Mouse (Mus musculus) kidney, adult 2 months (tissue): ENCODE measurements at regions not wholly inside any gene's neighbourhood (a gene's known extent, or its start where the extent isn't known, plus 50 kb on each side); places are given as distances from the start of the nearest gene placed in this dataset.
A peak's percentile ranks its signal among the peaks of the same experiment; 100 is the strongest.
"Not testable (repeated sequence)": the region's sequence is repeated elsewhere in the genome, so short reads cannot be mapped to it uniquely, and the experiment has no call there.

ENCODE experiments used
- DNase-seq: peaks from one replicate; pipeline ENCODE4 v3.0.0; 2021
- H3K27ac ChIP-seq: fragments of 200-500 bp; 2 replicates; pipeline ENCODE4 v1.5.1; 2012; ENCODE audit warnings: low read depth, low read length, control low read depth, inconsistent platforms; ENCODE audit not compliant: insufficient read depth
- H3K27me3 ChIP-seq: fragments of 200-500 bp; replicated peaks from 2 replicates; pipeline ENCODE4 v1.6.1; 2012; ENCODE audit warnings: mild to moderate bottlenecking, moderate library complexity, low read length, inconsistent platforms; ENCODE audit not compliant: control insufficient read depth, insufficient read depth
- H3K36me3 ChIP-seq: fragments of 200-500 bp; 2 replicates; pipeline ENCODE4 v1.6.1; 2012; ENCODE audit warnings: mild to moderate bottlenecking, moderate library complexity, low read length, inconsistent platforms; ENCODE audit not compliant: control insufficient read depth, insufficient read depth
- H3K4me1 ChIP-seq: fragments of 200-500 bp; 2 replicates; pipeline ENCODE4 v1.6.1; 2011; ENCODE audit warnings: low read length; ENCODE audit not compliant: control insufficient read depth, insufficient read depth
- H3K4me3 ChIP-seq: fragments of 200-500 bp; 2 replicates; pipeline ENCODE4 v1.5.1; 2011; ENCODE audit warnings: mild to moderate bottlenecking, low read depth, low read length, control low read depth; ENCODE audit not compliant: insufficient read depth
- CTCF ChIP-seq: fragments of 200-500 bp; conservative IDR thresholded peaks from 2 replicates; pipeline ENCODE4 v1.5.1; 2011; ENCODE audit warnings: low read depth, mild to moderate bottlenecking, control low read depth, low read length, moderate library complexity, mixed read lengths; ENCODE audit not compliant: insufficient read depth, insufficient read length
- POLR2A ChIP-seq: fragments of 200-500 bp; IDR thresholded peaks from one replicate; pipeline ENCODE4 v1.6.1; 2011; ENCODE audit warnings: low read depth, low read length, control low read depth
- WGBS: fragments of 180-500 bp; shearing (Covaris S2); methylation state at CpG from one replicate; pipeline ENCODE4 v1.1.7; 2018; 5-methylcytosine and 5-hydroxymethylcytosine counted together

DNA sequence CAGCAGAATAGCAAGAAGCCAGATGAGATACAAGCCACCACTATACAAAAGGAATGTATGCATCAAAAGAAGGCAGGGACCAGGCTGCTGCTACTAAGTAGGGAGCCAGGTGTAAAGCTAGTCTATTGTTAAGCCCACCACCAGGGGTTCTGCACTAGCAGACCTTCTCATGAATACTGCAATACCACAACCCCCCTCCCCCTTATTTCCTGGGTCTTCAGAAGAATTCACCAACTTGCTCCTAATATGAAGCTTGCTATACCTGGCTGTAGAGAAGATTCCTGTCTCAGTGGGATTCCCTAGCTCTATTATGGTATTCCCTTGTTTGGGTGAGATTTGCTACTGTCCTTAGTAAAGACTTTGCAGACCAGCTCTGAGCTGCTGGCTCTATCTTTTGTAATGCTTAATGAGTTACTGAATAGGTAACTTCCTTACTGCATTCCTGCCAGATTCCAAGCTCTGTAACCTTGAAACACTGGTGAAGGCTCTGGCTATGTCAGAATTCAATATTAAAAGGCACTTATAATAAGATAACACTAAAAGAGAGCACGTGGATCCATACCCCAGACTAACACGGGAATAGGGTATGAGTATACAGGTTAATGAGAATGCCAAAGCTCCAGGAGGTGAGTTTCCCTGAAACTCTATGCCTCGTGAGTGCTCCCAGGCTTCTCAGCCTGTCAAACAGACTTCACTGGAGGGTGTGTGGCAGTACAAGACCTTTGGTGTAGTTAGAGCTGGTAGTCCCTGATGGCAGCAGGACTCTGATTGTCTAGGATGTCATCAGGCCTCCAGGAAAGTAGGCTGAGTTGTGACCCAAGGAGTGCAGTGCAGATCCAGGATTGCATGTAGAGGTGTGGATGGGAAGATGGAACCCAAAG, 455.5 kb downstream of the Plxdc2 start:
- H3K36me3 ChIP-seq, H3K4me1 ChIP-seq, H3K4me3 ChIP-seq, H3K27ac ChIP-seq, H3K27me3 ChIP-seq: not testable (repeated sequence)
- DNase-seq = peak; percentile 27
- WGBS = 31% methylated on average over 3 of the region's 3 CpGs

DNA sequence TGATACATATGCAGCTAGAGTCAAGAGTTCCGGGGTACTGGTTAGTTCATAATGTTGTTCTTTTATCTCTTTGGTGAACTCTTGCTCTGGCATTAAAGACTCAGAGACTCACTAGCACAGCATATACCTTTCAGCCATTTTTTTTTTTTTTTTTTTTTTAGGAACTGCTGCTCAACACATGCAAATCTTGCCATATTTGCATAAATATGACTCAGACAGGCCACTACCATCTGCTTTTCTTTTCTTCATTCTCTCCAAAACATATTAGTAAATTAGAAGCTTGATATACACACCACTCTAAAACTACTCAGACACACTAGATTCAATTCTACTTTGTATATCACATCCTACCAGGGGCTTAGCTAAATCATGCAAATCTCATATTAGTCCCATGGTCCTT, 464.3 kb downstream of the Plxdc2 start:
- no peak for DNase-seq
- no peaks in the 10 kb centered on the region for H3K4me1 ChIP-seq
- 95% methylated on average over 1 of the region's 1 CpGs for WGBS
- H3K36me3 ChIP-seq = no peaks in the 10 kb centered on the region
- TF ChIP-seq CTCF (no peak), POLR2A (no peak)
- no peak overlapping the region for H3K27ac ChIP-seq
- no peak overlapping the region for H3K4me3 ChIP-seq
- no peaks in the 10 kb centered on the region for H3K27me3 ChIP-seq

DNA sequence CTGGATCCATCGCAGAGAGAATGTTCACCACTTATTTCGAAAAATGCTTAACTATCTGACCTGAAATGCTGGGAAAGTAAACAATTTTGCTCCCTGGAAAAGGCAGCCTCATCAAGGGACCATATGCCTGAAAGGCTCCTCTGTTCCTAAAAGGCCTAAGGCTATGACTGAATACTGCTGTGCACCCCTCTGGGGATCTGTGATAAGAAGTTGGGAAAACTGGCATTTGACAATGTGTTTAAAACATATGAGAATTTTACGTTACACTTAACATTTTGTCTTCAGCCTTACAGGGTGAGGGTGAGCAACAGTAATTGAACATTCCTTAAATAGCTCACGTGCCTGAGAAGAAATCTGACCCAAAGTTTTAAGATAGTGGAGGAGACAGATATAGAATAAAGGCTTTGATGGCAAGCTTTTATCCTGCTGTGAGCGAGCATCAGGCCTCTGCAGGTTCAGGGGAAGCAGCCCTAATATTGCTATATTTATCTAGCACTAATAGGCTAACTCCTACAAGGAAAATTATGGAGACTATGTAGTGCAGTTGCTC, 468.7 kb downstream of the Plxdc2 start:
- DNase-seq = no peak
- no peak overlapping the region for H3K4me3 ChIP-seq
- H3K27ac ChIP-seq = no peak overlapping the region
- H3K27me3 ChIP-seq = no peaks in the 10 kb centered on the region
- H3K4me1 ChIP-seq = no peaks in the 10 kb centered on the region
- TF ChIP-seq CTCF = no peak
- TF ChIP-seq POLR2A = no peak
- H3K36me3 ChIP-seq = no peaks in the 10 kb centered on the region
- 85% methylated on average over 5 of the region's 5 CpGs for WGBS

DNA sequence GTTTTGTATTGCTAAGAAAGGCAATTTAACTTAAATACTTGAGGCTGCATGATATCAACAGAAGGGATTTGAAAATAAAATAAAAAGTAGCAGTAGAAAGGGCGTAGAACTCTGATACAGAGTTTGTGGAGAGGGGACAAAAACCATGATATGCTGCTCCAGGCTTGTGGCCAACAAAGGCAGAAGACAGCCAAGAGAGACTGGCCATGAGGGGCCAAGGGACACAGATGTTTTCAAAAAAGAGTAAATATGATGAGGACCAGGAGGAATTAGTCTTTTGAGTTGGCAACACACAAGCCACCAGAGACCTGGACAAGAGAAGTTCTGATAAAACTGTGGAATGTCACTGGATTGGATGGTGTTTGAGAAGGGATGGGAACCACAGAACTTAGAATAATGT, 471.2 kb downstream of the Plxdc2 start:
- Histone ChIP-seq H3K36me3 (no peaks in the 10 kb centered on the region), H3K4me1 (no peaks in the 10 kb centered on the region), H3K27ac (no peak overlapping the region), H3K4me3 (no peak overlapping the region), H3K27me3 (no peaks in the 10 kb centered on the region)
- 80% methylated on average over 1 of the region's 1 CpGs for WGBS
- no peak for TF ChIP-seq POLR2A
- no peak for TF ChIP-seq CTCF
- DNase-seq = no peak

DNA sequence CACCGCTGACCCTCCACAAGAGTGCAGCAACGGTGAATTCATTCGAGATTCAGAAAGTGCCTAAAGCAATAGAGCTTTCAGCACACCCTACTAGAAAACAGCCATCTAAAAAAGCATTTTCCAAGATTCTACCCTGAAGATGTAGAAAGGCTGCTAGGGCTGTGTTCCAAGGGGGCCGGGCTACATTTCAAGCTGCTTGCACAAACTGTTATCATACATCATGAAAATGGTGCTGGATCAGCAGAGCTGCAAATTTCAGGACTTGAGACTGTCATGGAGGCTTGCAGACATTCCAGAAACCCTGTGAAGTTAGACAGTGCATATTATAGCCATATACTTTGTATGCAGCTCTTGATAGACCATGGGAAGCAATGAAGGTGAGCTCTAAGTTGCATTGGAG, 479.9 kb downstream of the Plxdc2 start:
- no peak for DNase-seq
- no peaks in the 10 kb centered on the region for H3K4me1 ChIP-seq

DNA sequence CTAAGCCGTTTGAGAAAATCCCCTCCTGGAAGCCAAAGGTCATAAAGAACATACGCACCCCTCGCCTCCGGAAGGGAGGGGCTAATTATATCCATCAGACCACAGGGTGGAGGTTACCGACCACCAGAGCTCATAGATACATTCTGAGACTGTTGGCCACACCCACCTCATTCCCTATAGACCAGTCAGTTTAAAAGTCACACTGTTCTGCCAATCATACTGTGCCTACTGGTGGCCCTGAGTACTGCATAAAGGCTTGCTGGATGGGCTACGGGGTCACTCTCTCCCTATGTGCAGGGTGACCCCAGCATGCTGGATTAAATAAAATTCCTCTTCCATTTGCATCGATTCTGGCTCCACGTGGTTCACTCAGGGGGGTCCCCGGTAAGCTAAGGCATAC, 482.6 kb downstream of the Plxdc2 start:
- no peak for DNase-seq
- Histone ChIP-seq H3K27me3 (no peaks in the 10 kb centered on the region), H3K4me3 (no peak overlapping the region), H3K36me3 (no peaks in the 10 kb centered on the region), H3K27ac (no peak overlapping the region), H3K4me1 (no peaks in the 10 kb centered on the region)
- TF ChIP-seq CTCF = no peak
- TF ChIP-seq POLR2A = no peak
- WGBS = 86% methylated on average over 9 of the region's 9 CpGs

More for the DNA sequence above, 479.9 kb downstream of the Plxdc2 start:
- 81% methylated on average over 4 of the region's 4 CpGs for WGBS
- H3K27ac ChIP-seq = no peak overlapping the region
- no peaks in the 10 kb centered on the region for H3K27me3 ChIP-seq
- TF ChIP-seq POLR2A = no peak
- H3K4me3 ChIP-seq = no peak overlapping the region
- no peaks in the 10 kb centered on the region for H3K36me3 ChIP-seq

DNA sequence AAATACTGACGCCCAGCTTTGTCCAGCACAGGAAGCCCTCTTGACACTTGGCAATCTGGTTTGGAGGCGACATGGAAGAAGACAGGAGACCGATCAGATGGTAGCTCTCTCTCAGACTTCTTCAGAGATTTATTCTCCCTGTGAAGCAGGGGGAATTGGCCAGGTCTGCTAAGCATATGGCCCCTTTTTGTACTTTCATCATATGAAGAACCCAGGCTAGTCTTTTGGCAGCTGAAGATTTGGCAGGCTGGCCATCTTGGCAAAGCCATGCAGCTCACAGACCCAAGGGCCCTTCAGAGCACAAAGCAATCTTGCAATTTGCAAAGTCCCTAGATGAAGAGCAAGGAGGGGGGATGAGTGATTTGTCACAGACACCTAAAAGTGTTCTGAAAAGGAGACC, 493.8 kb downstream of the Plxdc2 start:
- H3K4me3 ChIP-seq = no peak overlapping the region
- no peaks in the 10 kb centered on the region for H3K36me3 ChIP-seq
- no peak for DNase-seq
- H3K27me3 ChIP-seq = no peaks in the 10 kb centered on the region
- WGBS = 57% methylated on average over 3 of the region's 3 CpGs
- no peak for TF ChIP-seq POLR2A
- TF ChIP-seq CTCF = no peak
- no peaks in the 10 kb centered on the region for H3K4me1 ChIP-seq
- H3K27ac ChIP-seq = no peak overlapping the region
